Mouse (Mus musculus) mouse trophoblast stem cell (cell line): ENCODE data around the gene Yipf3.

ENCODE experiments used
- in situ Hi-C, 2 experiments: fragments of 300-500 bp; cut with MseI, MboI; formaldehyde crosslinking; loops; 2 replicates in 1 of 2; 3 replicates in 1 of 2; pipeline ENCODE4 v1.15.1; 2025

Gene Yipf3

DNA sequence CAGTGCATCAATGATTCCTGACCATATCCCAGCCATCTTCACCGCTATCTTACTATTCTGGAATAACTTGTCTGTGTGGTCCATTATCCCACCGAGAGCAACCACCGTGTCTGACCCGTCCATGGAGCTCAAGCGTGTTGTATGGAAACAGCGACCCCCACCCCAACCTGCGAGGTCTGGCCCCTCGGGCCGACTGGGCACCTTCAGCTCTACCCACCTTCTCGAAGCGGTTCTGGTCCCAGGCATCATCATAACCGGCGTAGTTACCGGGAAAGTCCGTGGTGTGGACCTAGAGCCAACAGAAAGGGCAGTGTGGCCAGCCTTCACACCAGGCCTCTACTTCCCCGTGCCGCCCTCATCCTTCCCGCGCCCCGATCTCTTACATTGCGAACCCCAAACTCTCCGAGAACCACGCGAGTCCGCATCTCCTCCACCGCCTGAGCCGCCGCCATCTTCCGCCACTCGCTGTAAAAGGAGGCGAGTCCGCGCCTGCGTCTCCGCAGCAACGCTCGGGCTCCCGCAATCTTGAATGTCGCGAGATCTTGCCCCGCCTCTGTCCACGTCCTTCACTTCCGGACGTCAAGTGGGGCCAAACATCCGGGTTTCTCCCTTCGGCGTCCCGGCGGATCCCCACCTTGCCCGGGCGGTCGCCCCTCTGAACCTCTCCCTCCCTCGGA, at the start of gene Yipf3, which contains the start of gene Polr1c:
Gene Yipf3 (plus strand): TSS at position 569 of the 677 bp plus-strand sequence.
Gene Polr1c (minus strand): TSS at position 543 of the 677 bp plus-strand sequence.
- in situ Hi-C loops, result no loop called here

GRCm38 (mm10) chr17:46201151-46201550, 46.7 kb upstream of the Yipf3 start:
- in situ Hi-C loops, result no loop called here

GRCm38 (mm10) chr17:46202421-46203071, 45.3 kb upstream of the Yipf3 start, which contains the start of the genes Polh and Xpo5:
TSS of gene Polh (minus strand) at chr17:46202645.
TSS of gene Xpo5 (plus strand) at chr17:46202782.
- in situ Hi-C loops, result no loop called here

DNA sequence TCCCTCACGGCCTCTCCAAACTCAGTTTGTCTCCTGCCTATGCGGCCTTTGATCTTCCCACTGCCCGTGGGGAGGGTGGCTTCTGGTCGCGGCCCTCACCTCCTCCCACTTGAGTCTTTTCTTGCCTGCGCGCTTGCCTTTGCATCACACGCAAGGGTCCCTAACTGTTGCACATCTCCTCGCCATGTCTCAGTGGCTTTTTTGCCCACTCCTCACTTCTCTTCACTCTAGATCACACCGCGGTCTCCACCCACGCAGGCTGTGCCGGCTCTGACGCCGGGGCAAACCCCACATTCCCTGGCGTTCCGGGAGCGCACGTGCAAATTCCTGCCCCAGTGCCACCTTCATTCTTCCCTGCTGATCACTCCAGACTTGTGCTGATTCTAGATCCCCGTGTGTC, 44.8 kb upstream of the Yipf3 start:
- in situ Hi-C loops, result no loop called here

DNA sequence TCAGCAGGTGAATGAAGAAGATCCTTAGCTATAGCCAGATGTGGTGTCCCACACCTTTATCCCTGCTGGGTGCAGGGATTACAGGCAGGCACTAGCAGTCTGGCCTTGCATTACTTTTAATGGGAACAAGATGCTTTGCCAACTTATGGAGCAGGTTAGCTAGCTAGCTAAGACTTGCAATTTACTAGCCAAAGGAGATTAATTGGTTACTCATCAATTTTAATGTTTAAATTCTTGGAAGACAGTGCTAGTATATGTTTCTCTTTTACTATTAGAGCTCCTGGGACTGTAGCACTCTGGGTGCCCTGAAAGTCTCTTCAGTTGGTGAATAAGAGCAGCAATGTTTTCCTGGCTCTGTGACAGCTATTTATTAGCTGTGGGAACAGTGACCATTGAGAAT, 41.2 kb upstream of the Yipf3 start:
- in situ Hi-C loops, result no loop called here

- in situ Hi-C loops, result no loop called here
These were observed 37.3 kb upstream of the Yipf3 start for GRCm38 (mm10) chr17:46210550-46210949.

- in situ Hi-C loops, result no loop called here
These were observed 26.3 kb upstream of the Yipf3 start for GRCm38 (mm10) chr17:46221601-46222000.

GRCm38 (mm10) chr17:46227576-46227975, 20.3 kb upstream of the Yipf3 start:
- in situ Hi-C loops, result no loop called here

DNA sequence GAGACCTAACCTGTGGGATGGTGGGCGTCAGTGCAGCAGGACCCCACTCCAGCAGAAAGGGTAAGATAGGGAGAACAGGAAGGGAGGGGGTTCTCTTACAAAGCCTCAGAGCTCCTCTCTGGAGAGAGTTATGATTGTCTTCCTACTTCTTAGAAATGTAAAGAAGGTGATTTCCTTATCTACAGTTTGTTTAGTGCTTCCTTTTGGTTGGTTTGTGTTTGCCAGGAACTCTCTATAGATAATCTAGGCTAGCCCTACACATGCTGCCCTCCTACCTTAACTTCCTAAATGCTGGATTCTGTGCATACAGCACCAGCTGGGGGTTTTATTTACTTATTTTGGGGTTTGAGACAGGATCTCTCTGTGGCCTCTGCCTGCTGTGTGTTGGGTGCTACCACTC, 11.8 kb upstream of the Yipf3 start:
- in situ Hi-C loops, result no loop called here

- in situ Hi-C loops, result no loop called here
These were observed 10.8 kb upstream of the Yipf3 start for GRCm38 (mm10) chr17:46237079-46237478.

GRCm38 (mm10) chr17:46237480-46237879, 10.4 kb upstream of the Yipf3 start:
- in situ Hi-C loops, result no loop called here

GRCm38 (mm10) chr17:46239516-46240114, 8.3 kb upstream of the Yipf3 start:
- in situ Hi-C loops, result no loop called here

- in situ Hi-C loops, result no loop called here
These were observed 6.4 kb upstream of the Yipf3 start for GRCm38 (mm10) chr17:46241471-46241870.

DNA sequence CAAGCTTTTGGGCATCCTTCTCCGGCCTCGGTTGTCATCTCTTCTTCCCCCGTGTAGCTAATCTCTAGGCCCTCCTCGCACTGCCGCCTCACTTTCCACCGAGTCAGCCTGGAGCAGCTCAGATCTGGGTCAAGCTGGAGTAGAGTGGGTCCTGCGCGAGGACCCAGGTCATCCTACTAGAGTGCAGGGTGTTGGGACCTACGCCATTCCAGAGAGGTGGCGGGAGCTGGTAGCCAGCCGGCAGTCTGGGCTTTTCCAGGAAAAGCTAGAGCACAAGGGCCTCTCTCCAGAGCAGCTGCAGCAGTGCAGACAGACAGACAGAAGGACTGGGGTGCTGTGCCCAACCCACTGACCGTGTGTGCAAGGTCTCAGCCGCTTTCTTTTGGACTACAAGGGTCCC, 5.6 kb upstream of the Yipf3 start:
- in situ Hi-C loops, result no loop called here

- in situ Hi-C loops, result no loop called here
These were observed 4.9 kb upstream of the Yipf3 start for GRCm38 (mm10) chr17:46242993-46243392.

DNA sequence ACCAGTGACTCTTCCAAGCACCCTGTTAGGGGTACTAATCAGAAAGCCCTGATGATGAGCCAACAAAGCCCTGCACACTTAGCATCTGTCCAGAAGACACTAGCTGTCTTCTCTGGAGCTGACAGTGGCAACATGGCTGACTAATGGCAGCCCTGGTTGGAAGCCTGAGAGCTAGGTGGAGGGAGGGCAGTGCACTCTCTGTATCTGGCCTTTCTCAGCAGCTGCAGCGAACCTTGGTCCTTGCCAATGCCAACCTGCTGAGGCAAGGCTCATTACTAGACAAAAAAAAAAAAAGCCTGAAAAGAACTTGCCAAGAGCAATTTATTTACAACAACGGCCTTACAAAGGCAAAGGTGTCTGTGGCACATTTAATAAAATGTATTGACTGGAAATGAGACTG, 4.3 kb upstream of the Yipf3 start:
- in situ Hi-C loops, result no loop called here

DNA sequence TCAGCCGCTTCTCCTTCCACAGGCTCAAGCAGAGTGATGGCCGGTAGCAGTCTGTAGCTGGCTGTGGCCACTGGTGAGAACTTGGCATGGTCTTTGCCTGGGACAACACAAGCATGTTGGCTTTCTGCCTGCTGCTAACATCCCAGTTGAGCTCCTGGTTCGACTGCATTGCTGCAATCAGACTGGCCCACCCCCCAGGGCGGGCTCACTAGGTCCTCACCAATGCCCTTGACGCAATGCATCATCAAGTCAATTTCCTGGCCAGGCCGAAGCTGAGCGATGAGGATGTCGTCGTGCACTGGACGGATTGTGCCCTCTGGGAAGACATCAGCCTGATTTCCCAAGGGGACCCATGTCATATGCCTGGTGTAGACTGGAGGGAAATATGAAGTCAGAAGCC, 3.3 kb upstream of the Yipf3 start:
- in situ Hi-C loops, result no loop called here

- in situ Hi-C loops, result no loop called here
These were observed 276 bp downstream of the Yipf3 start for GRCm38 (mm10) chr17:46248189-46248522.

GRCm38 (mm10) chr17:46251174-46251573, 3.3 kb downstream of the Yipf3 start:
- in situ Hi-C loops, result no loop called here

GRCm38 (mm10) chr17:46252571-46253451, 4.9 kb downstream of the Yipf3 start:
- in situ Hi-C loops, result no loop called here

DNA sequence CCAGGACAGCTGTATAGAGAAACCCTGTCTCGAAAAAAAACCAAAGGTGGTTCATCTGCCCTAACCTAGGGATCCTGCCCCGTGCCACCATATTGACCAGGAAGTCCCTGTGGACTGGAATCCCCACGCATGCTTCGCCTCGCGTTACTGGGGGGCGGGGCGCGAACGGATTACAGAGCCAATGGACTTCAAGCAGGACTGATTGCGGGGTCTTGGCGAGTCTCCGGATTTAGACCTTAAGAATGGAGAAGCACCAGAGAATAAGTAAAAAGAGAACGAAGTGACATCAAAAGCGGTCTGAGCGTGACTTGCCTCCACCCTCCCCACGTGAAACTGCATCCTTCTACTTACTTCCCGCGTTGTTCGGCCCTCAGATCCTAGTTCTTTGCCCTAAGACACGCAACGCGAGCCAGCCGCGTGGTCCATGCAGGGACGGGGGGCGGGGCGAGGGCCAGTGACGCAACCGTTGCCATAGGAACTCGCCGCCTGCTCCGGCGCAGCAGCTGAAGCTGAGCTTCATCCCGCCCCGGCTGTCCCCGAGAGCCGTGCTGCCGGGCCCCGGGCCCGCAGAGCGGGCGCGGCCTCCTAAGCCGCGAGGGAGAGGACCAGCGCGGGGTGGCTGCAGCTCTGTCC, 5.7 kb downstream of the Yipf3 start, which contains the start of gene Lrrc73:
Gene Lrrc73 (plus strand): TSS at position 80 of the 633 bp plus-strand sequence.
- in situ Hi-C loops, result no loop called here
